Mouse (Mus musculus): ENCODE results near the gene Camta1.

The Camta1 gene

GRCm38 (mm10) chr4:151154306-151154705, 707.4 kb downstream of the Camta1 start:
- no peak for DNase-seq (ENCODE audit: low read depth, low spot score)

GRCm38 (mm10) chr4:151152010-151152409, 709.7 kb downstream of the Camta1 start:
- no peak for DNase-seq (ENCODE audit: low read depth, low spot score)

GRCm38 (mm10) chr4:151150842-151151241, 710.8 kb downstream of the Camta1 start:
- no peak for DNase-seq (ENCODE audit: low read depth, low spot score)

GRCm38 (mm10) chr4:151150115-151150514, 711.6 kb downstream of the Camta1 start:
- no peak for DNase-seq (ENCODE audit: low read depth, low spot score)

GRCm38 (mm10) chr4:151147541-151147940, 714.1 kb downstream of the Camta1 start:
- DNase-seq (ENCODE audit: low read depth, low spot score), result no peak

GRCm38 (mm10) chr4:151144121-151144520, 717.6 kb downstream of the Camta1 start:
- DNase-seq (ENCODE audit: low read depth, low spot score), result no peak

GRCm38 (mm10) chr4:151141196-151141880, 720.3 kb downstream of the Camta1 start:
- peak; percentile 63 for DNase-seq (ENCODE audit: low read depth, low spot score)

- no peak for DNase-seq (ENCODE audit: low read depth, low spot score)
Observed at GRCm38 (mm10) chr4:151140368-151140982, 721.2 kb downstream of the Camta1 start.

GRCm38 (mm10) chr4:151139053-151139840, 722.4 kb downstream of the Camta1 start:
- peak; percentile 51 for DNase-seq (ENCODE audit: low read depth, low spot score)

GRCm38 (mm10) chr4:151138586-151138985, 723.1 kb downstream of the Camta1 start:
- no peak for DNase-seq (ENCODE audit: low read depth, low spot score)

- DNase-seq (ENCODE audit: low read depth, low spot score), result no peak
Observed at GRCm38 (mm10) chr4:151138135-151138534, 723.5 kb downstream of the Camta1 start.

- no peak for DNase-seq (ENCODE audit: low read depth, low spot score)
Observed at GRCm38 (mm10) chr4:151137701-151138100, 724.0 kb downstream of the Camta1 start.

- DNase-seq (ENCODE audit: low read depth, low spot score), result no peak
Observed at GRCm38 (mm10) chr4:151135491-151135890, 726.2 kb downstream of the Camta1 start.

GRCm38 (mm10) chr4:151133760-151134159, 727.9 kb downstream of the Camta1 start:
- DNase-seq (ENCODE audit: low read depth, low spot score), result no peak

GRCm38 (mm10) chr4:151132493-151132892, 729.2 kb downstream of the Camta1 start:
- no peak for DNase-seq (ENCODE audit: low read depth, low spot score)

- no peak for DNase-seq (ENCODE audit: low read depth, low spot score)
Observed at GRCm38 (mm10) chr4:151130756-151131490, 730.8 kb downstream of the Camta1 start.

- no peak for DNase-seq (ENCODE audit: low read depth, low spot score)
Observed at GRCm38 (mm10) chr4:151129725-151130557, 731.7 kb downstream of the Camta1 start.

GRCm38 (mm10) chr4:151128641-151129541, 732.8 kb downstream of the Camta1 start:
- no peak for DNase-seq (ENCODE audit: low read depth, low spot score)

- no peak for DNase-seq (ENCODE audit: low read depth, low spot score)
Observed at GRCm38 (mm10) chr4:151127636-151128548, 733.8 kb downstream of the Camta1 start.
